Mouse (Mus musculus): ENCODE data around the gene Map3k14.

The Map3k14 gene

DNA sequence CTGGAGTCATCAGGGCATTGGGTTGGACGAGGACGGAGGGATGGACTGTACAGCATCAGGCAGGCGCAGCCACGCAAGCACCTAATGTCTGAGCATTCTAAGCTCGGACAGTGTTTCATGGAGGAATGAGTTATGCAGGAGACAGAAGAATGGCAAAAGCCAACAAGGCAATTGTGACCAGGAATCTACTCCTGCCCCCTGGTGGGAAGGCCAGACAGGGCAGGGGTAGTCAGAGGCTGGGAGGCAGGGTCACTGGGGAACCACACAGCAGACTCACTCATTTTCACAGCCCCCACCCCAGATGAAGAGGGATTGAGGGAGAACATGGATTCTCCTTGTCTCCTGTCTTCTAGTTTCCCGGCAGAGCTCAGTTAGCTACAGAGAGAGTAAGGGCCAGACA lies 4.7 kb upstream of the Map3k14 start:
- peak; percentile 34 to 62 for DNase-seq (ENCODE audit: low spot score in 2 of 2)

DNA sequence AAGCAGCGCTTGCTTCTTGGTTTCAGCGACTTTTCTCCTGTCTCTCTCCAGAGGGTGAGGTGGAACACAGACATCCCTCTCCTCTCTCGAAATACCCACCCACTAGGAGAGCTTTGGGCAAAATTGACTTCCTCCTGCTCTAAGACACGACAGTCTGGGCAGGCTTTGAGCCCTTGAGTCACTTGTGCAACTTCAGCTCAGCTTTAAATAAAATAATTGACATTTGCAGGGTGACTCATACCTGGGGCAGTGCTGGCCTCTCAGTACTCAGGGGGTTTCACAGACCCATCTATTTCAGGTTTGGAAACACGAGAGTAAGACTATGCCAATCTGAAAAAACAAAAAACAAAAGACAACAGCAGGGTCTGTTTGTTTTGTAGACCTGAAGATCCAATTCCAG lies 2.2 kb upstream of the Map3k14 start:
- DNase-seq (ENCODE audit: low spot score in 2 of 2), result no peak

DNA sequence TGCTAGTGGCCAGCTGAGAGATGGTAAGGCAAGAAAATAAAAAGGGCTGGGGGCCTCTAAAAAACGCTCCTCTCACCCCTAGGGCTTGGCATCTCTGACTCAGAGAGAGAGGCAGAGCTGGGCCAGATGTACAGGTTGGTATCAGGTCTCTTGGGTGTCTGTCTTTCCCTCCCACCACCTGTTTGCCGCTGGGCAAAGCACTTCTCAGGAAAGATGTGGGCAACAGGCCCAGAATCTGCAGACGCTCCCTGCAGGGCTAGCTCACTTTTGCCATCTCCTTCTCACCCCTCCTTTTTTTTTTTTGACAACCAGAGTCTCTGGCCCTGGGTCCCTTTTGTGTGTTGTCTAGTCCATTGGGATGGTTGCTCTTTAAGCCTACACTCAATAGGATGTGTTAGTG lies 1.6 kb upstream of the Map3k14 start:
- no peak for DNase-seq (ENCODE audit: low spot score in 2 of 2)

DNA sequence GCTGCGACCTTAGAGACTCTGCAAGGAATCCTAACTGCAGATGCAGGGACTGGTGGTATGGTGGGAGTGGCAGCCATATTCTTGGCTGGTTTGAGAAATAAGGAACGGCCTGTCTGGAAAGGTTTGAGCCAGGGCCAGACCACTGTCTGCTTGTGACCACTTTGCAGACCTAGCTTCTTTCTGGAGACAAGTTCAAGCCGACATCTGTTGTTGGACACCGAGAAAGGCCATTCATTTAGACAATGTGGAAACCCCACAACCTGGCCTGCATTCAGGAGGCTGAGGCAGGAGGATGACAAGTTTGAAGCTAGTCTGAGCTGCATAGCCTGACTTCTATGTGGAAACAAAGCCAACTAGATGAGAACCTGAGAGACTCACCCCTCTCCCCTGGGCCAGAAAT lies 1.1 kb upstream of the Map3k14 start:
- DNase-seq (ENCODE audit: low spot score in 2 of 2), result no peak

DNA sequence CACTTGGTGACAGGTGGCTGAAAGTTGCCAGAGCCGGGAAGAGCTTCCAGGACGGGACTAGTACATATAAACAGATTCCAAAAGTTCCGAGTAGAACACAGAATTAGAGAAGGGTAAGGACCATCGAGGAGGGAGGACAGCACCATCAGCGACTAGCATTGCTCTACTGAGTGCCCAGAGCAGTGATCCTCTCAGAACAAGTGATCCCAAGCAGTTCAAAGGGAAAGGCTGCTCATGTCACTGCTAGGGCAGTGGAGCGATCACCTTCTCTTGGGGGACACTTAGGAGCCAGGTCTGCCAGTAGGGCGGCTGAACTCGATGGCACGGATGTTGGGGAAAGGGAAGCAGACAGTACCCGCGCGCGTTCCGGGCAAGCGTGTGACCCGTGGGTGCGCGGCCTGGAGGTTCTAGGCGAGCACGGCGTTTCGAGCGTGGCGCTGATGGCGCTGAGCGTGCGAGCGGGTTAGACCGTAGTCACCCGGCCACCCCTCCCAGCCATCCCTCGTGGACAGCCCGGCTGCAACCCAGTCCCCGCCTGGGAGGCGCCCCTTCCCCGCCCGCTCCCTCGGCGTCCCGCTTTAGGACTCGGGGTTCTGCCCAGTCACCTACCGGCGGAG lies 435 bp downstream of the Map3k14 start:
- DNase-seq (ENCODE audit: low spot score in 2 of 2), result no peak

DNA sequence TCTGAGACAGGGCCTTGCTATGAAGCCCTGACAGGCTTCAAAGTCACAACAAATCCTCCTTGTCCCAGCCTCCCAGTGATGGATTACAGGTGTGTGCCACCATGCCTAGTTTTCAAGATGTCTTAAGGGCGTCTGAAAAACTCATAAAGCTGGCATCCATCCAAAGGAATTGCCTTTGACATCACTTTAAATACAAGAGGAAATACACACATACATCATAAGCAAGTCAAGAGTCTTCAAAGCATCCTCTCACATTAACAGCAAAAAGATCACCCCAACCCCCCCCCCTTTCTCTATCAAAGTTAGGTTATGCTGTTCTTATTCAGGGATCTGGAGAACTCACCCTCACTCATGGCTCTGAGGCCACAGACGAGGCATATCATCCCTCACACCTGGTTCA lies 1.4 kb downstream of the Map3k14 start:
- no peak for DNase-seq (ENCODE audit: low spot score in 2 of 2)

DNA sequence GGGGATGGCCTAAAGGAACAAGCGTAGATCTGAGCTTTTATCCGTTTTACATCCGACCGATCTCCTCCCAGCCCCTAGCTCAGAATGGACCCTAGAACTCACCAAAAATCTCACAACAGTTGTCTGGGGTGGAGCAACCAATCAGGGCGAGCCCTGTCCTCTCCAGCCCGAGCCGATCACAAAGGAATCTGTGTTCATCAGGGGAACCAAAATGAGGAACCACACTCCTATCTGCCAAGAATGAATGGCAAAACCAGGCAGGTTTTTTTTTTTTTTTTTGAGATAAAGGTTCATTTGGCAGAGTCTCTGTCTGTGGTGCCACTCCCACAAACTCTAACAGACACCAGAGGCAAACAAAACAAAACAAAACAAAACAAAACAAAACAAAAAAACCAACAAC lies 2.1 kb downstream of the Map3k14 start:
- DNase-seq (ENCODE audit: low spot score in 2 of 2), result no peak

DNA sequence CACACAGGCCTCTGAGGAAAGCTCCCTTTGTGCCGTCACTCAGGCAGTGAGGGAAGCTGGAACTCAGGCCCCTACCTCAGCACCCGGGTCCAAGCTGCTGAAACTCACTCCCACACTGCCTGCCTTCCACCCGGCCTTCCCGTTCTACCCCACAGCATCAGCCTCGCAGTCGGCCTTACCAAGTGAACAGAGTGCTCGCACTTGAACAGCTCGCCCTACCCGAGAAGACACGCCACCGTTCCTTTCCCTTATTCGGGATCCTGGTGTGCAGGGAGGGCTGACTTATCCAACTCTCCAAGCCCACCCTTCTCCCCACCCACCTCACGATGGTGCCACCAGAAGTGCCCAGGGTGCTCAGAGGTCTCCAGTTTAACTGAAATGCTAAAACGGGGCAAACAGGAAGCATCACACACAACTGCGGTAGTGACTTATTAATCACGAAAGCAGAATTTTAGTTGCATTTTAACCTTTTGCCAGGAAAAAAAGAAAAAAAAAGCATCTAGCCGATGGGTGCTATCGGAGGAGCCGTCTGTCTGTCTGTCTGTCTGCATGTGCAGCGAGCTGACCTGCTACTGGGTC lies 2.8 kb downstream of the Map3k14 start:
- no peak for DNase-seq (ENCODE audit: low spot score in 2 of 2)

DNA sequence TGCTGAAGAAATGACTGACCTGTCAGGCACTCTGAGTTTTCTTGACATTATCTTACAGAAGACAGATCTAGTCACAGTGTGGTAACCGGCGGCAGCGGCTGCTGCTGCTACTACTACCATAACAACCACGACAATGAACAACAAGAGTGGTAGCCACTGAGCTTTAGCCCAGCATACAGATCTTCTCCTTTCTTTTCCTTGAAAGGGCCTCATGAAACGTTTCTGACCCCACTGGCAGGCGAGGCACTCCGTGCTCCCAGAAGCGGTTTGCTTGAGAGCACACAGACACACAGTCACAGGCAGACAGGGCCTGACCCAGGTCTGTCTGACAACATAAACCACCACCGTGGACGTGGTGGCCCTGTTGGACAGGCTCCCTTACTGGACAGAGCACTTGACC lies 3.7 kb downstream of the Map3k14 start:
- DNase-seq (ENCODE audit: low spot score in 2 of 2), result no peak

DNA sequence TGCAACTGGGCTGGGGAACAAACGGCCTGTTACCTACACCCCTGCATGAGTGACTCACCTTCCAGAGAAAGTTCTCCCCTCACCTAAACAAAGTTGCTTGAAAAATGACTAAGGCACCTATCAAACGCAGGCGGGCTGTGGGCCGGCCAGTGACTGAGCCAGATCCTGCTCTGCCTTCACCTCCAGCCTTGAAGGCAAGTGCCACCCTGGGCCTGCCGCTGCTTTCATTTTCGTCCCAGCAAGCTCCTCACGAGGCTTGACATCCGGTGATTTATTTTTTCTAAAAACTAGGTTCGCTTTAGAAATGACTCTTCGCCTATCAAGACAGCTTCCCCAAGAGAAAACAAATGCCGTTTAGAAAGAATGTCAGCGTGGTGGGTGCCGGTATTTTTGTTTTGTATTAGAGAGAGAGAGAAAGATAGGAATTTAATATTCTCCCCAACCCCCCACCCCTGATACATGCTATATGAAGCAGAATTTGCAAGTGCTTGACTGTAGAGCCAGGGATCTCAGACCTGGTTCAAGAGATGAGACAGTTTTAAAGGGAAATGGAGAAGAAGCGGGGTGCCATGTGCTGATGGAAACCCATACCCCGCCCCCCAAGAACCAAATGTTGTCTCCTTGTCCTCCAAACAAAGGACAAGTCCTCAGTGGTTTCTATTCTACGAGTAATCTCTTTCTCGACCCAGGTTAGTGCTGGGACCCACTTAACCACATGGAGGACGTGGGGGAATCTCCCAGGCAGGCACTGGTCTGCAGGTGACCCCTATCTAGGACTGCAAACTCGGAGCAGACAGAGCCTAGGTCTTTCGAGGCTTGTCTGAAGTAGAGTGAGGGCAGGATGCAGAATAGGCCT lies 4.6 kb downstream of the Map3k14 start:
- peak; percentile 31 to 43 for DNase-seq (ENCODE audit: low spot score in 2 of 2)

DNA sequence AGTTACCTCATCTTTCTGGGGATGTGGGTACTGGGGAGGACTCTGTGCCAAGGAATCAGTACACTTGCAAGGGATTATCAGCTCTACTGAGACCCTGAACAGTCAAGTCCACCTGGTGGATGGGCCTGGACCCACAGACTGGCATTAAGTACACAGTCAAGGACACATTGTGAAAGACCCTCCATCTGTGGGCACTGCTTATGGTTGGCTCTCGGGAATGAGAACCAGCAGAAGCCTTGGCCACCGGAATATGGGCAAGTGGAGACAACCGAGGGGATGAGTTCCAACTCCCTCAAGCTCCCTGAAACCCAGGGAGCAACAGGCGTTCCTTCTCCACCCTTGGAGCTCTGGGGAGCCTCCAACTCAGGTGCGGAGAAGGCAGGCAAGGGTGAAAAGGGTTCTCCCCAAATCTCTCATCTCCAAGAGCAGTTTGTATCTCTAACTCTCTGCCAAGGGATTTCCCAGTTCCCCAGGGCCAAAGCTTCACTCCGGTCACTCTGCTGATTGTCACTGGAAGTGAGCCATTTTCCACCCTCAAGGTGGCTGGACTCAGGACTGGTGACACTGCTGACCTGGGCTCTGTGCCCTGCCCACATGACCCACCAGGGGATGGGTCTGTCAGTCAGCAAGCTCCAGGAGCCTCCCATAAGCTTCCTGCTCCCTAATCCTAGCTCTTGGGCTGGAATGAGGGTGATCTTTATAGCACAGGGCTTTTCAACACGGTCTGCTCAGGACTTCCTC lies 5.4 kb downstream of the Map3k14 start:
- DNase-seq (ENCODE audit: low spot score in 2 of 2), result no peak

DNA sequence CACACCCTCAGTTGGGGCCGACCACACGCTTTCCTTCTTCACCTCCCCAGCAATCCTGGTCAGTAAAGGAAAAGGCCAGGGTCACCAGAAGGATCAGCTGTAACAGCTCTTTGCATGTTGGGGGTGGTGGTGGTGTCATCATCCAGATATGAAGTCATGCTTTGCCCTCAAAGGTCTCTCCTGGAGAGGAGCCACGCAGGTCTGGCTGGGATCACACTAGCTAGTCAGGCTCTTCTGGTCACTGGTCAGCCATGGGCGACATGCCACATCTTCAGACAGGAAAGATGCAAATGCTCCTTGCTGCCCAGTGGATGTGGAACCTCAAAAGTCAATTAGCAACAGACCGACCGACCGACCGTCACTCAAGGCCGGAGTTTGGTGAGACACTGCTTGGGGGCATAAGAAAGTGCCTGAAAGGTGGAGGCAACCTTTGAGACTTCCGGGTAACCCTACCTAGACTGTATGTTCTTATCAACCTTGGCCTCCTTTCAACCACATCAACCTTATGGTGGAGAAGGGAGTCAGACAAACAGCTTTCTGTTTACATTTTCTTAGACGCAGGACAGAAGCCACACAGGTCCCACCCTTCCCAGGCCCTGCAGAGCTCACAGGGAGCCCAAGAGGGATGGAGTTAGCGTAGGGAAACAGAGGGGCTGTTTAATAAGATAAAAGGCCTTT lies 6.6 kb downstream of the Map3k14 start:
- no peak for DNase-seq (ENCODE audit: low spot score in 2 of 2)

DNA sequence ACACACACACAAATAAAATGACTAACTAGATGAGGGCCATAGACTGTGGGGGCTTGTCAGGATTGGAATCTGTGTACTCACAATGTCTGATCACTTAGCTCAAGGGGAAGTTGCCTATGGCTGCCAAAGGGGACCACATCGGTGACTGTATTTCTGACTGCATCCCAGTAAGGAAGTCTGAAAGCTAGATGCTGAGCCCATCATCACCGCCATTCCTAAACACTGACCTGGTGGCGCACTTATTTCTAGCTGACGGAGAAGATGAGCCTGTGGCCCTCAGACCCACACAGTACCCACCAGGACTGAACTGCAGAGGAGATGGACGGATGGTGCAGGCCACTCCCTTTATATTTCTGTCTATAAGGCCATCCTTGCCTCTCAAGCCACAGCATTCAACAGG lies 7.2 kb downstream of the Map3k14 start:
- DNase-seq (ENCODE audit: low spot score in 2 of 2), result no peak

DNA sequence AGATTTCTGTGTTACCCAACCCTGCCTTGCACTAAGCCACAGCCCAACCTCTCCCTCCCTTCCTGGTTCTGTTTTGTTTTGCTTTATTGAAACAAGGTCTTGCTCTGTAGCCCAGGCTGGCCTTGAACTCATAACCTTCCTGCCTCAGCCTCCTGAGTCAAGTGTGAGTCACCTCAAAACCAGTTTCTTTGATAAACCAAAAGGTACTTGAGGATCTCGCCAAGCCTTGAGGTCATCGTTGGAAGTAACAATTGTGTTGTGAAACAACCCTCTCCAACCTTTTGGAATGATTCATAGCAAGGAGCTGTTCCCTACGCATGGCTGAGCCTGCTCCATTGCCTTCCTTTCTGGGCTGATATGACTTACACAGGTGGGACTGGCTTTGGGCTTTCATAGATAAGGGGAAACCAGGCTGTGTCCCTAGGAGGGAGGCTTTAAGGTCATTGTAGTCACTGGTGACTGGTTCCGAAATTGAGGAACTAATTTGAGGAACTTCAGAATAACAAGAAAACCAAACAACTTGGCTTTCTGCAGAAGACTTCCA lies 9.3 kb downstream of the Map3k14 start:
- no peak for DNase-seq (ENCODE audit: low spot score in 2 of 2)

DNA sequence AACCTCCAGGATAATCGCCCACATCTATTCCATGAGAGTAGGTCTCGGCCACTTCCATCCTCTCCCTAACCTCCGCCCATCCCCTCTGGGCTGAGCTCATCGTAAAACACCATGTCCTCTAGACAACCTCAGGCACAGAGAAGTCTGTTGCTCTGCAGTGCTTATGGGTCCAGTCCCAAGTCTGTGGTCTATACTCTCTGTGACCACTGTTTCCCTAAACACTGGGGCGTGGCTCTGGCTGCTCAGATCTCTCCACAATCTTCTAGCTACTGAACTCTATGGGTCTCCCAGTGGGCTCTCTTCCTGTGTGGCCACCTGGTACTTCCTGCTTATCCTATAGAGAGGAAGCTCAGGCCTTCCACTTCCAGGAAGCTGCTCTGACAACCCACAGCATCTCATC lies 13.7 kb downstream of the Map3k14 start:
- DNase-seq (ENCODE audit: low spot score in 2 of 2), result no peak

DNA sequence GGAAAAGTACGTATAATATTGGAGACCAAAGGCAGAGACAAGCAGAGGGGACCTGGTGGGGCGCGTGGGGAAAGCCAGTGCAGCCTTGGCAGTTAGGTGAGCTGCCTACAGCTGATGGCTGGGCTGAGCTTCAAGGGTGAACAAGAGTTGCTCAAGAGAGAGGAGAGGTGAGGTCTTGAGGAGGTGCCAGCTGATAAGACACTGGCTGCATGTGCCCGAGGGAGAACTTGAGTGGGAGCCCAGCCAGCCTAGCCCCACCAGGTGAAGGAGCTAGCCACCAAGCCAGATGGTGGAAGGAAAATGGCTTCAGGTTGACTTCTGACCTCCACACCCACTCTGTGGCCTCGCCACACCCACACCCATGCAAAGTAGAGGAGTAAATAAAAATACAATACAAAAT lies 14.9 kb downstream of the Map3k14 start:
- DNase-seq (ENCODE audit: low spot score in 2 of 2), result no peak

DNA sequence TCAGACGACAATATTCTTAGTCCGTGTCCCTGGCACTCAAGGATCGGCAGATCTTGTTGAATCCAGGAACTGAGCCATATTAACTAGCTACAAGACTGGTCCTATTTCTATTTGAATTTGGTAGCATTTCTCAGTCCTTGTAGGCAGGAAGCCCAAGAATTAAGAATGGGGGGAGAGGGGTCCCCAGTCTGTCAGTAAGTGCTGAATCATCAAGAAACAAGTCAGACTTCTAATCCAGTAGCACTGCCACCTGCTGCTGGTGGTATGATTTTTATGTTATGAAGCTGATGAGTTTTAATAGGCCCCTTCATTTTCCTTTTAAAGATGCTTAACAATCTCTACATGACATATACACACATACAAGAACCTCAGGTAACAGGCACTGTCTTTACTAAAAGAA lies 16.9 kb downstream of the Map3k14 start:
- no peak for DNase-seq (ENCODE audit: low spot score in 2 of 2)

DNA sequence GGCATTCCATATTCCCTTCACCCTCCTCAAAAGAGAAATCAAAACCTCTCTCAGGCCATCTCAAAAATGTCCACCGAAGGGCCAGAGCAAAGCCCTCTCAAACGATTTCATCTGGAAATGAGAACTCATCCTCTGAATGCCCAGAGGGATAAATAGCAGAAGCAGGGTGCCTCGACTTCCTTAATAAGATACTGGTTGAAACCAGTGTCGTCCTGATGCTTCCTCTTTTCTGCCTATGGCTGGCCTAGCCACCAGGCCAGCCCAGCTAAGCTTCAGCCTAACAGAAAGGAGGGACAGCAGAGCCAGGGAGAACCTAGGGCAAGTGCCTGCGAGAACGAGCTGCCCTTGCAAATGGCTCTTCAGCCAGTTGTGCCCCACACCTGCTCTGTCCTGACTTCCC lies 17.8 kb downstream of the Map3k14 start:
- no peak for DNase-seq (ENCODE audit: low spot score in 2 of 2)

DNA sequence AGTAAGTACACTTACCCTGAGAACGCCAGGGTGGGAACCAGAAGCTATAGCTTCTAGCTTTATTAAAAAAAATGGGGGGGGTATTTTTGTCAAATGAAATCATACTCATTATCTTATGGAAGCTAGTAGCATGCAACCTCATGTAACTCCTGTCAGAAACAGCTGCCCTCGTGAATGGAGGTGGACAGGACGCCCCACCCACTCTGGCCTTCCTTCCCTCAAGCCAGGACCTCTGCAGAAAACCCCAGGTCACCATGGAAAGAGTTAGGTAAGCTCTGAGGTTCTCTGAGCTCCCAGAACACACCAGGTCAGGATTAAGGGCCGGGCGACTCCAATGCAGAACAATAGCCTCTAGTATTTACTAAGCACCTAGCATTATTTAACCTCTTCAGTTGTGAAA lies 18.4 kb downstream of the Map3k14 start:
- no peak for DNase-seq (ENCODE audit: low spot score in 2 of 2)

DNA sequence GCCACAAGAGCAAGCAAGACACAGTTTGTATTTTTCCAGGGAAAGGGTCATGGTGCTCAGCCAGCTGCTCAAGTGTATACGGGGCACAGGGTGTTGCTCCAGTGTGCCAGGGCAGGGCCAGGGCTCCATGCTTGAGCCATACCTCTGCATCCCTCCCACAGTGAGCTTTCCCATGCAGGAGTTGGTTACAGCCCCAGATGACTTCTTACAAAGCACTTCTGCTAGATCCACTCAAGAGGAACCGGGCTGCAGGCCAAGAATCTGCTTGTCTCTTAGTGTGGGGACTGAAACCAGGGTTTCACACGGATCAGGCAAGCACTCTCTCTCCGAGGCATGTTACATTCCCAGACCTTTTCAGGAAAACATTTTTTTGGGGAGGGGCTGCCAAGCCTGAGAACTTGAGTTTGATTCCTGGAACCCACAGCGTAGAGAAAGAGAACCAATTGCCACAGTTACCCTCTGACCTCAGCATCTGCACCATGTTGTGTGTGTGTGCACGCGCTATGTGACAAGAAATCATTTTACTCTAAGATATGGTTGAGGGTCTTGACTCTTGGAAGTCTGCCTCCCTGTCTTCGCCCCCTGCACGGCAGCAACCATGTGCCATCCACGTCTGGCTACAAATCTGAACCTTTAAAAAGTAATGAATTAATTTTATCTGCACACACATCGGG lies 19.6 kb downstream of the Map3k14 start:
- DNase-seq (ENCODE audit: low spot score in 2 of 2), result peak in 1 of 2 experiments; percentile 31

DNA sequence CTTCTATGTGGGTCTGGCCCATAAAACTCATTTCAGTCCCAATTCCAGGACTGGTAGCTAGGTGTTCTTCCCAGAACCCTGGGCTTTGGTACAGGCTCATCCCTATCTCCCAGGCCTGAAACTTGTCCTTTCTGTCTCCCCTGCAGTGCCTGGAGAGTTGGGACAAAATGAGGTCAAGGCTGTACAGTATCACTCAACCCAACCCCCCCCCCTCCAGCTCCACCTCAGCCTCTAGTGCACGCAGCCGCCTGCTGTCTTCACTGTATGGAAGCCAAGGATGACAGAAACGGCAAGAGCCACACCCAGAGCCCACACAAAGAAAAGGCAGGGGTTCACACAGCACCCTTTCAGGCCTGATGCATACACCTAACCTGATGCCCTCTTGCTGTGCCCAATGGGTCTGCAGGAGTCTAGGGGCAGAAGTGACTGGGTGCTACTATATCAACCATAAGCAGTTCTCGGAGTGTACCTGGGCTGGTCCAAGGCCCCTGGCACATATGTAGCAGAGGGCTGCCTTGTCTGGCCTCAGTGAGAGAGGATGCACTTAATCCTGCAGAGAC lies 20.5 kb downstream of the Map3k14 start:
- DNase-seq (ENCODE audit: low spot score in 2 of 2), result no peak

Measured in spleen, postnatal 14 days (tissue).